Mouse (Mus musculus) lung, postnatal 0 days (tissue): Measurements from ENCODE around the gene Car15.

ENCODE experiments used
- CTCF ChIP-seq: IDR thresholded peaks from 2 replicates; pipeline ENCODE4 v1.5.1; 2016; ENCODE audit warnings: antibody characterized with exemption, mild to moderate bottlenecking
- EP300 ChIP-seq: IDR thresholded peaks from 2 replicates; pipeline ENCODE4 v1.6.1; 2016; ENCODE audit warnings: antibody characterized with exemption, mild to moderate bottlenecking, control low read depth

- no peak for TF ChIP-seq CTCF
- TF ChIP-seq EP300: no peak
Observed at GRCm38 (mm10) chr16:17884116-17884515, 46.0 kb upstream of the Car15 start.
